Mouse (Mus musculus) MEL (cell line): ENCODE data around the gene Golga4. TPM values are rescaled to one million over a fixed set of nuclear protein-coding genes. Genes with fewer than 3 reads are reported as not detected.

Experiments
- DNase-seq: peaks from one replicate; pipeline ENCODE4 v3.0.0; 2011; ENCODE audit warnings: low read depth, low spot score
- H3K27ac ChIP-seq: 2 replicates; pipeline ENCODE4 v1.5.1; 2012; ENCODE audit warnings: low read depth, mild to moderate bottlenecking, control low read depth, low read length, moderate library complexity; ENCODE audit not compliant: control insufficient read depth
- H3K27me3 ChIP-seq, 2 experiments: fragments of 150-350 bp in 1 of 2; sonication (generic) in 1 of 2; 2 replicates each; pipeline ENCODE4 v1.6.1; 2012; ENCODE audit warnings: low read length in 2 of 2, mild to moderate bottlenecking in 2 of 2, improper control_type of control experiment in 1 of 2, moderate library complexity in 1 of 2; ENCODE audit not compliant: insufficient read depth in 2 of 2, control insufficient read depth in 1 of 2
- H3K36me3 ChIP-seq, 2 experiments: 2 replicates each; pipeline ENCODE4 v1.6.1; 2012 to 2014; ENCODE audit warnings: low read length in 2 of 2, improper control_type of control experiment in 1 of 2, inconsistent platforms in 1 of 2, mild to moderate bottlenecking in 1 of 2; ENCODE audit not compliant: insufficient read depth in 2 of 2, control insufficient read depth in 1 of 2
- H3K4me1 ChIP-seq, 2 experiments: fragments of 150-350 bp in 1 of 2; sonication (generic) in 1 of 2; 2 replicates each; pipeline ENCODE4 v1.6.1; 2012; ENCODE audit warnings: low read length in 2 of 2, improper control_type of control experiment in 1 of 2, mild to moderate bottlenecking in 1 of 2; ENCODE audit not compliant: insufficient read depth in 2 of 2, control insufficient read depth in 1 of 2
- H3K4me3 ChIP-seq, 2 experiments: fragments of 150-350 bp in 1 of 2; sonication (generic) in 1 of 2; 2 replicates each; pipeline ENCODE4 v1.5.1; 2012; ENCODE audit warnings: low read depth in 2 of 2, low read length in 2 of 2, mild to moderate bottlenecking in 2 of 2, moderate library complexity in 2 of 2, control low read depth in 1 of 2, improper control_type of control experiment in 1 of 2; ENCODE audit not compliant: control insufficient read depth in 1 of 2, insufficient read depth in 1 of 2
- H3K79me2 ChIP-seq: 2 replicates; pipeline ENCODE4 v1.6.1; 2012; ENCODE audit warnings: mild to moderate bottlenecking, low read length, moderate library complexity; ENCODE audit not compliant: control insufficient read depth, poor library complexity, insufficient read depth
- H3K9ac ChIP-seq: 2 replicates; pipeline ENCODE4 v1.6.1; 2012; ENCODE audit warnings: low read depth, mild to moderate bottlenecking, control low read depth, low read length, moderate library complexity; ENCODE audit not compliant: control insufficient read depth, poor library complexity, severe bottlenecking
- H3K9me3 ChIP-seq: fragments of 150-350 bp; sonication (generic); replicated peaks from 2 replicates; pipeline ENCODE4 v1.6.1; 2012; ENCODE audit warnings: mild to moderate bottlenecking, low read length, improper control_type of control experiment, moderate library complexity; ENCODE audit not compliant: insufficient read depth
- BHLHE40 ChIP-seq: IDR thresholded peaks from 2 replicates; pipeline ENCODE4 v1.6.1; 2012; ENCODE audit warnings: low read depth, mild to moderate bottlenecking, inconsistent platforms, low read length, improper control_type of control experiment, borderline replicate concordance
- CHD1 ChIP-seq: IDR thresholded peaks from 2 replicates; pipeline ENCODE4 v1.6.1; 2012; ENCODE audit warnings: low read depth, mild to moderate bottlenecking, inconsistent platforms, low read length, improper control_type of control experiment
- CTCF ChIP-seq, 3 experiments: IDR thresholded peaks in 2 of 3; conservative IDR thresholded peaks in 1 of 3; 2 replicates each; pipeline ENCODE4 v1.5.1; 2011 to 2012; ENCODE audit warnings: low read length in 3 of 3, low read depth in 2 of 3, mild to moderate bottlenecking in 2 of 3, improper control_type of control experiment in 1 of 3, inconsistent platforms in 1 of 3, mixed read lengths in 1 of 3, moderate library complexity in 1 of 3; ENCODE audit not compliant: control insufficient read depth in 1 of 3, insufficient read depth in 1 of 3, poor library complexity in 1 of 3, severe bottlenecking in 1 of 3
- E2F4 ChIP-seq: IDR thresholded peaks from 2 replicates; pipeline ENCODE4 v1.6.1; 2011; ENCODE audit warnings: low read depth, low read length, improper control_type of control experiment, borderline replicate concordance
- ELF1 ChIP-seq: IDR thresholded peaks from 2 replicates; pipeline ENCODE4 v1.6.1; 2014; ENCODE audit warnings: low read depth, mild to moderate bottlenecking, inconsistent platforms, low read length, improper control_type of control experiment, moderate library complexity
- ETS1 ChIP-seq: IDR thresholded peaks from 2 replicates; pipeline ENCODE4 v1.6.1; 2012; ENCODE audit warnings: low read depth, mild to moderate bottlenecking, inconsistent platforms, low read length, improper control_type of control experiment, moderate library complexity
- GABPA ChIP-seq: IDR thresholded peaks from 2 replicates; pipeline ENCODE4 v1.6.1; 2012; ENCODE audit warnings: low read depth, mild to moderate bottlenecking, inconsistent platforms, low read length, improper control_type of control experiment, moderate library complexity
- GATA1 ChIP-seq: IDR thresholded peaks from 2 replicates; pipeline ENCODE4 v1.6.1; 2011; ENCODE audit warnings: low read depth, low read length, improper control_type of control experiment
- HCFC1 ChIP-seq: IDR thresholded peaks from 2 replicates; pipeline ENCODE4 v1.6.1; 2012; ENCODE audit warnings: low read depth, mild to moderate bottlenecking, inconsistent platforms, low read length, improper control_type of control experiment, moderate library complexity
- MAFK ChIP-seq: IDR thresholded peaks from 2 replicates; pipeline ENCODE4 v1.6.1; 2011; ENCODE audit warnings: low read depth, mild to moderate bottlenecking, low read length, improper control_type of control experiment, borderline replicate concordance
- MAX ChIP-seq: IDR thresholded peaks from 2 replicates; pipeline ENCODE4 v1.6.1; 2011; ENCODE audit warnings: low read length, improper control_type of control experiment
- MAZ ChIP-seq: IDR thresholded peaks from 2 replicates; pipeline ENCODE4 v1.6.1; 2012; ENCODE audit warnings: low read depth, mild to moderate bottlenecking, inconsistent platforms, low read length, improper control_type of control experiment
- MEF2A ChIP-seq: IDR thresholded peaks from 2 replicates; pipeline ENCODE4 v1.6.1; 2014; ENCODE audit warnings: low read depth, mild to moderate bottlenecking, inconsistent platforms, low read length, improper control_type of control experiment; ENCODE audit not compliant: poor library complexity, insufficient replicate concordance, severe bottlenecking; ENCODE audit errors: extremely low read depth
- MXI1 ChIP-seq: IDR thresholded peaks from 2 replicates; pipeline ENCODE4 v1.6.1; 2011; ENCODE audit warnings: mild to moderate bottlenecking, low read depth, low read length, improper control_type of control experiment
- MYB ChIP-seq: IDR thresholded peaks from 2 replicates; pipeline ENCODE4 v1.6.1; 2011; ENCODE audit warnings: mild to moderate bottlenecking, low read depth, low read length, improper control_type of control experiment
- NRF1 ChIP-seq: IDR thresholded peaks from 2 replicates; pipeline ENCODE4 v1.6.1; 2014; ENCODE audit warnings: low read depth, mild to moderate bottlenecking, inconsistent platforms, low read length, improper control_type of control experiment, moderate library complexity; ENCODE audit not compliant: poor library complexity, insufficient read depth, severe bottlenecking
- POLR2A ChIP-seq, 2 experiments: IDR thresholded peaks; 2 replicates each; pipeline ENCODE4 v1.6.1; 2011 to 2012; ENCODE audit warnings: low read length in 2 of 2, mild to moderate bottlenecking in 2 of 2, control low read depth in 1 of 2, improper control_type of control experiment in 1 of 2, low read depth in 1 of 2, moderate library complexity in 1 of 2; ENCODE audit not compliant: control insufficient read depth in 1 of 2, insufficient read depth in 1 of 2, poor library complexity in 1 of 2
- POLR2AphosphoS2 ChIP-seq: IDR thresholded peaks from 2 replicates; pipeline ENCODE4 v1.6.1; 2011; ENCODE audit warnings: low read length, improper control_type of control experiment
- POLR2AphosphoS5 ChIP-seq: IDR thresholded peaks from 2 replicates; pipeline ENCODE4 v1.6.1; 2012; ENCODE audit warnings: low read depth, borderline replicate concordance, mild to moderate bottlenecking, inconsistent platforms, low read length, moderate library complexity, mixed read lengths
- RAD21 ChIP-seq: IDR thresholded peaks from 2 replicates; pipeline ENCODE4 v1.6.1; 2011; ENCODE audit warnings: mild to moderate bottlenecking, low read depth, low read length, improper control_type of control experiment
- RCOR1 ChIP-seq: IDR thresholded peaks from 2 replicates; pipeline ENCODE4 v1.6.1; 2012; ENCODE audit warnings: low read depth, mild to moderate bottlenecking, inconsistent platforms, low read length, improper control_type of control experiment
- TBP ChIP-seq: IDR thresholded peaks from 2 replicates; pipeline ENCODE4 v1.8.0; 2011; ENCODE audit warnings: low read depth, low read length, improper control_type of control experiment
- UBTF ChIP-seq: IDR thresholded peaks from 2 replicates; pipeline ENCODE4 v1.6.1; 2012; ENCODE audit warnings: low read depth, mild to moderate bottlenecking, inconsistent platforms, low read length, improper control_type of control experiment, moderate library complexity, borderline replicate concordance; ENCODE audit not compliant: insufficient read depth
- USF1 ChIP-seq: IDR thresholded peaks from 2 replicates; pipeline ENCODE4 v1.6.1; 2014; ENCODE audit warnings: low read depth, mild to moderate bottlenecking, inconsistent platforms, low read length, improper control_type of control experiment, moderate library complexity
- USF2 ChIP-seq, 2 experiments: IDR thresholded peaks; 2 replicates each; pipeline ENCODE4 v1.6.1; 2011 to 2012; ENCODE audit warnings: improper control_type of control experiment in 2 of 2, low read length in 2 of 2, borderline replicate concordance in 1 of 2, inconsistent platforms in 1 of 2, low read depth in 1 of 2, mild to moderate bottlenecking in 1 of 2; ENCODE audit not compliant: insufficient read depth in 1 of 2
- ZKSCAN1 ChIP-seq: IDR thresholded peaks from 2 replicates; pipeline ENCODE4 v1.6.1; 2012; ENCODE audit warnings: low read depth, mild to moderate bottlenecking, inconsistent platforms, low read length, improper control_type of control experiment, moderate library complexity
- ZMIZ1 ChIP-seq: IDR thresholded peaks from 2 replicates; pipeline ENCODE4 v1.6.1; 2012; ENCODE audit warnings: low read depth, mild to moderate bottlenecking, inconsistent platforms, low read length, improper control_type of control experiment, moderate library complexity
- polyA plus RNA-seq, 2 experiments: library from polyadenylated mRNA; stranded (reverse) in 1 of 2; unstranded in 1 of 2; fragments of >175 nt in 1 of 2; fragments of >200 nt in 1 of 2; gene quantifications; 2 replicates each; pipeline versions ENCODE4 v1.2.1 to v1.2.4; 2012; ENCODE audit warnings: low replicate concordance in 2 of 2, low read depth in 1 of 2; ENCODE audit not compliant: insufficient read length in 2 of 2, insufficient read depth in 1 of 2, missing spikeins in 1 of 2
- total RNA-seq: library from RNA; depleted of rRNA; stranded (reverse); fragments of 300-350 nt; gene quantifications from 2 replicates; pipeline ENCODE4 v1.2.3, GENCODE M21; 2012

Gene Golga4
- total and polyA plus RNA-seq, 3 experiments = 29.8 to 465 (median 38.9) TPM

GRCm38 (mm10) chr9:118464031-118464430, 42.0 kb upstream of the Golga4 start:
- no peaks in the 10 kb centered on the region for H3K9me3 ChIP-seq
- H3K4me3 ChIP-seq = no peak overlapping the region
- H3K36me3 ChIP-seq = no peaks in the 10 kb centered on the region

GRCm38 (mm10) chr9:118468301-118468700, 37.8 kb upstream of the Golga4 start:
- no peaks in the 10 kb centered on the region for H3K27me3 ChIP-seq

More at GRCm38 (mm10) chr9:118464031-118464430, 42.0 kb upstream of the Golga4 start:
- H3K79me2 ChIP-seq = no peaks in the 10 kb centered on the region
- no peaks in the 10 kb centered on the region for H3K27me3 ChIP-seq
- no peak for TF ChIP-seq E2F4
- TF ChIP-seq MXI1 = no peak
- TF ChIP-seq MAFK = no peak
- no peak for TF ChIP-seq MAZ
- no peak for TF ChIP-seq ETS1
- TF ChIP-seq MAX = no peak
- no peak for TF ChIP-seq MEF2A
- TF ChIP-seq USF1 = no peak
- no peak for TF ChIP-seq USF2 (IDR thresholded peaks at IDR 0.05; ENCODE audit: borderline replicate concordance in 1 of 2, insufficient read depth in 1 of 2, low read depth in 1 of 2, low read length in 2 of 2)
- no peak for TF ChIP-seq RCOR1
- TF ChIP-seq UBTF = no peak
- TF ChIP-seq POLR2AphosphoS5 = no peak
- TF ChIP-seq NRF1 = no peak
- no peak for TF ChIP-seq CHD1
- no peak for TF ChIP-seq GATA1
- TF ChIP-seq POLR2A (IDR thresholded peaks at IDR 0.05; ENCODE audit: control insufficient read depth in 1 of 2, insufficient read depth in 1 of 2, low read depth in 1 of 2, low read length in 2 of 2, poor library complexity in 1 of 2) = no peak
- no peak for TF ChIP-seq POLR2AphosphoS2
- TF ChIP-seq ZMIZ1 = no peak
- TF ChIP-seq HCFC1 = no peak
- no peak for DNase-seq
- no peak overlapping the region for H3K9ac ChIP-seq
- no peaks in the 10 kb centered on the region for H3K4me1 ChIP-seq
- no peak overlapping the region for H3K27ac ChIP-seq

More at GRCm38 (mm10) chr9:118468301-118468700, 37.8 kb upstream of the Golga4 start:
- Histone ChIP-seq H3K79me2 (no peaks in the 10 kb centered on the region), H3K36me3 (no peaks in the 10 kb centered on the region), H3K4me1 (no peaks in the 10 kb centered on the region), H3K27ac (no peak overlapping the region), H3K9me3 (no peaks in the 10 kb centered on the region), H3K9ac (no peak overlapping the region), H3K4me3 (no peak overlapping the region)
- no peak for DNase-seq
- no peak for TF ChIP-seq MYB
- TF ChIP-seq USF1 = no peak
- TF ChIP-seq GABPA = no peak
- no peak for TF ChIP-seq POLR2AphosphoS5
- no peak for TF ChIP-seq ETS1
- TF ChIP-seq ZKSCAN1 = no peak
- no peak for TF ChIP-seq HCFC1
- TF ChIP-seq CTCF (IDR thresholded peaks at IDR 0.05 in 2 of 3, conservative IDR thresholded peaks at IDR 0.05 in 1 of 3; ENCODE audit: control insufficient read depth in 1 of 3, insufficient read depth in 1 of 3, low read depth in 2 of 3, low read length in 3 of 3, poor library complexity in 1 of 3, severe bottlenecking in 1 of 3) = no peak
- no peak for TF ChIP-seq RAD21
- TF ChIP-seq MXI1 = no peak
- no peak for TF ChIP-seq MAFK
- no peak for TF ChIP-seq POLR2A (IDR thresholded peaks at IDR 0.05; ENCODE audit: control insufficient read depth in 1 of 2, insufficient read depth in 1 of 2, low read depth in 1 of 2, low read length in 2 of 2, poor library complexity in 1 of 2)
- no peak for TF ChIP-seq ELF1
- no peak for TF ChIP-seq TBP
- no peak for TF ChIP-seq BHLHE40
- no peak for TF ChIP-seq NRF1
